Mouse (Mus musculus) testis, adult 2 months (tissue): ENCODE measurements around the gene Jund.

ENCODE experiments used
- CTCF ChIP-seq: fragments of 200-500 bp; IDR thresholded peaks from 2 replicates; pipeline ENCODE4 v1.5.1; 2012; ENCODE audit warnings: low read depth, mild to moderate bottlenecking, inconsistent platforms, low read length, moderate library complexity; ENCODE audit not compliant: control insufficient read depth, insufficient read depth, insufficient replicate concordance
- POLR2A ChIP-seq: fragments of 200-500 bp; IDR thresholded peaks from 2 replicates; pipeline ENCODE4 v1.6.1; 2012; ENCODE audit warnings: low read depth, mild to moderate bottlenecking, inconsistent platforms, low read length, moderate library complexity; ENCODE audit not compliant: control insufficient read depth

GRCm38 (mm10) chr8:70682193-70682592 lies 16.6 kb upstream of the Jund start:
- TF ChIP-seq CTCF (no peak), POLR2A (no peak)
